Mouse (Mus musculus): ENCODE measurements around the gene Zbtb22. TPM values are rescaled to one million over a fixed set of nuclear protein-coding genes. Genes with fewer than 3 reads are reported as not detected.

The Zbtb22 gene
- polyA plus RNA-seq, 1 experiment from 2014 or later, result 7.9 TPM

GRCm38 (mm10) chr17:33917656-33918292 is 2.1 kb downstream of the Zbtb22 start:
- H3K36me3 ChIP-seq (replicated peaks; ENCODE audit: insufficient read depth, low read length), result peaks cover 45% of the 10 kb centered on the region
- no peaks in the 10 kb centered on the region for H3K9me3 ChIP-seq (ENCODE audit: low read length)
- peaks cover 27% of the 10 kb centered on the region for H3K4me1 ChIP-seq (ENCODE audit: insufficient read depth)
- WGBS (ENCODE audit: insufficient replicate concordance), result 84% methylated on average over 18 of the region's 18 CpGs
- ATAC-seq (no peak), DNase-seq (no peak)
- H3K4me2 ChIP-seq (ENCODE audit: low read depth, low read length), result no peak overlapping the region
- no peaks in the 10 kb centered on the region for H3K27me3 ChIP-seq (ENCODE audit: insufficient read depth, low read length)
- no peak overlapping the region for H3K9ac ChIP-seq (replicated peaks)
- no peak overlapping the region for H3K27ac ChIP-seq (ENCODE audit: low read depth)
- TF ChIP-seq CTCF (IDR thresholded peaks at IDR 0.05; ENCODE audit: low read depth), result no peak
- no peak for TF ChIP-seq EP300 (IDR thresholded peaks at IDR 0.05; ENCODE audit: low read depth)
- no peak overlapping the region for H3K4me3 ChIP-seq (ENCODE audit: low read depth, low read length)

- Histone ChIP-seq H3K4me1 (ENCODE audit: insufficient read depth) (peaks cover 27% of the 10 kb centered on the region), H3K4me3 (ENCODE audit: low read depth, low read length) (peak overlapping the region; percentile 84), H3K9ac (replicated peaks) (peak overlapping the region; percentile 80), H3K36me3 (replicated peaks; ENCODE audit: insufficient read depth, low read length) (peaks cover 41% of the 10 kb centered on the region), H3K9me3 (ENCODE audit: low read length) (no peaks in the 10 kb centered on the region), H3K4me2 (ENCODE audit: low read depth, low read length) (peak overlapping the region; percentile 83), H3K27me3 (ENCODE audit: insufficient read depth, low read length) (no peaks in the 10 kb centered on the region), H3K27ac (ENCODE audit: low read depth) (peak overlapping the region; percentile 94)
- 59% methylated on average over 37 of the region's 37 CpGs for WGBS (ENCODE audit: insufficient replicate concordance)
- no peak for ATAC-seq
- no peak for TF ChIP-seq CTCF (IDR thresholded peaks at IDR 0.05; ENCODE audit: low read depth)
- TF ChIP-seq EP300 (IDR thresholded peaks at IDR 0.05; ENCODE audit: low read depth), result no peak
- peak; percentile 63 for DNase-seq
Measured at GRCm38 (mm10) chr17:33918293-33919203, 2.8 kb downstream of the Zbtb22 start.

- peaks cover 27% of the 10 kb centered on the region for H3K4me1 ChIP-seq (ENCODE audit: insufficient read depth)
Measured at GRCm38 (mm10) chr17:33919351-33920281, 3.9 kb downstream of the Zbtb22 start.

GRCm38 (mm10) chr17:33920282-33921097 is 4.8 kb downstream of the Zbtb22 start:
- H3K4me1 ChIP-seq (ENCODE audit: insufficient read depth), result peaks cover 22% of the 10 kb centered on the region
- no peaks in the 10 kb centered on the region for H3K27me3 ChIP-seq (ENCODE audit: insufficient read depth, low read length)
- H3K36me3 ChIP-seq (replicated peaks; ENCODE audit: insufficient read depth, low read length), result peaks cover 31% of the 10 kb centered on the region
- WGBS (ENCODE audit: insufficient replicate concordance), result under 1% methylated on average over 36 of the region's 36 CpGs
- peak; percentile 91 for DNase-seq
- H3K27ac ChIP-seq (ENCODE audit: low read depth), result peak overlapping the region; percentile 94
- H3K9me3 ChIP-seq (ENCODE audit: low read length), result no peaks in the 10 kb centered on the region
- peak overlapping the region; percentile 84 for H3K4me3 ChIP-seq (ENCODE audit: low read depth, low read length)
- TF ChIP-seq CTCF (IDR thresholded peaks at IDR 0.05; ENCODE audit: low read depth), result peak; percentile 97
- TF ChIP-seq EP300 (IDR thresholded peaks at IDR 0.05; ENCODE audit: low read depth), result no peak
- peak overlapping the region; percentile 80 for H3K9ac ChIP-seq (replicated peaks)
- ATAC-seq, result peak; percentile 20; the same call in 1 of the 2 replicates
- H3K4me2 ChIP-seq (ENCODE audit: low read depth, low read length), result peak overlapping the region; percentile 83

More at GRCm38 (mm10) chr17:33919351-33920281, 3.9 kb downstream of the Zbtb22 start:
- H3K27ac ChIP-seq (ENCODE audit: low read depth), result peak overlapping the region; percentile 94
- no peaks in the 10 kb centered on the region for H3K27me3 ChIP-seq (ENCODE audit: insufficient read depth, low read length)
- H3K4me3 ChIP-seq (ENCODE audit: low read depth, low read length), result peak overlapping the region; percentile 84
- peaks cover 32% of the 10 kb centered on the region for H3K36me3 ChIP-seq (replicated peaks; ENCODE audit: insufficient read depth, low read length)
- under 1% methylated on average over 51 of the region's 52 CpGs for WGBS (ENCODE audit: insufficient replicate concordance)
- TF ChIP-seq EP300 (IDR thresholded peaks at IDR 0.05; ENCODE audit: low read depth) (0 out of 2 replicates have a peak, but pooled peaks have one; percentile 30), CTCF (IDR thresholded peaks at IDR 0.05; ENCODE audit: low read depth) (peak; percentile 65)
- H3K4me2 ChIP-seq (ENCODE audit: low read depth, low read length), result peak overlapping the region; percentile 83
- H3K9me3 ChIP-seq (ENCODE audit: low read length), result no peaks in the 10 kb centered on the region
- peak; percentile 49 for ATAC-seq
- DNase-seq, result peak; percentile 90
- peak overlapping the region; percentile 80 for H3K9ac ChIP-seq (replicated peaks)

GRCm38 (mm10) chr17:33921361-33921760 is 5.7 kb downstream of the Zbtb22 start:
- Histone ChIP-seq H3K4me3 (ENCODE audit: low read depth, low read length) (no peak overlapping the region), H3K9me3 (ENCODE audit: low read length) (no peaks in the 10 kb centered on the region), H3K4me2 (ENCODE audit: low read depth, low read length) (peak overlapping the region; percentile 83), H3K27ac (ENCODE audit: low read depth) (no peak overlapping the region), H3K27me3 (ENCODE audit: insufficient read depth, low read length) (no peaks in the 10 kb centered on the region), H3K9ac (replicated peaks) (no peak overlapping the region), H3K4me1 (ENCODE audit: insufficient read depth) (peaks cover 20% of the 10 kb centered on the region), H3K36me3 (replicated peaks; ENCODE audit: insufficient read depth, low read length) (peaks cover 39% of the 10 kb centered on the region)
- no peak for ATAC-seq
- TF ChIP-seq CTCF (IDR thresholded peaks at IDR 0.05; ENCODE audit: low read depth) (no peak), EP300 (IDR thresholded peaks at IDR 0.05; ENCODE audit: low read depth) (no peak)
- WGBS (ENCODE audit: insufficient replicate concordance), result 79% methylated on average over 7 of the region's 7 CpGs
- DNase-seq, result no peak
